Mouse (Mus musculus): ENCODE measurements around the gene Tbc1d13. TPM values are rescaled to one million over a fixed set of nuclear protein-coding genes. Genes with fewer than 3 reads are reported as not detected.

Gene Tbc1d13
- 11.1 and 13.7 TPM in 2 replicates for polyA plus RNA-seq (2015; fragmentation: Nextera tagmentation; extraction: Ambion mirVana)

DNA sequence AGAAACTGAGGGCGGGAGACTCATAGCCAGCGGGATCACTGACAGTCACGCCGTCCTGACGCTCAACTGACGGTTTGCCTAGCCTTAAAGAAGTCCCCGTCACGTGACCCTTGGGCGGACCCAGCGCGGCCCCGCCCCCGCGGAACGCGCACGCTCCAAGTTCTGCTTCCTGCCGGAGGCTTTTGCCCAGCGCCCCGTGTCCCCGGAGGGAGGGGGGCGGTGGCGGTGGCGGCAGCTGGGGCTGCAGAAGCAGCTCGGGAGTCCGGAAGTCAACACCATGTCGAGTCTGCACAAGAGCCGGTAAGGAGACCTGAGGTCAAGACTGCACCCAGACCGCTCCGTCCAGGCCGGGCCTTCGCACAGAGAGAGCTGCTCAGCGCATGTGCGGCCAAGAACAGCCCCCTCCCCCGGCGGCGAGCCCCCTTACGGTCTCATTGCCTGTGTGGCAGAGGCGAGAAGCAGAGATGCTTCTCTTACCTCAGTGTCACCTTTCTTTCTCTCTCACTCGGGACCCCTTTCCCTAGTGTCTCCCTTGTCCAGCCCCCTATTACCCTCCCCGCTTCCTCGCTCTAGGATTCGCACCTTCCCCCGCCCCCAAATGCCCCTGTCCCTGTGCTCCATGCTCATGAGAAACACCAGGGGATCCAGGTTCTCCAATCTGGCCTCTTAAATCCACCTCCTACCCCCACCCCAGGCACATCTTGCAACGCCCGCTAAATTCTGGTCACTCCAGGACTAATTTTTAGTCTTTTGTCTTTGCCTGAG lies at the start of gene Tbc1d13:
Gene Tbc1d13 (plus strand): TSS at position 134 of the 765 bp plus-strand sequence.
- ATAC-seq (ENCODE audit: insufficient number of reproducible peaks, insufficient read depth, low FRiP score, low TSS enrichment, low read depth) = peak; percentile 90

DNA sequence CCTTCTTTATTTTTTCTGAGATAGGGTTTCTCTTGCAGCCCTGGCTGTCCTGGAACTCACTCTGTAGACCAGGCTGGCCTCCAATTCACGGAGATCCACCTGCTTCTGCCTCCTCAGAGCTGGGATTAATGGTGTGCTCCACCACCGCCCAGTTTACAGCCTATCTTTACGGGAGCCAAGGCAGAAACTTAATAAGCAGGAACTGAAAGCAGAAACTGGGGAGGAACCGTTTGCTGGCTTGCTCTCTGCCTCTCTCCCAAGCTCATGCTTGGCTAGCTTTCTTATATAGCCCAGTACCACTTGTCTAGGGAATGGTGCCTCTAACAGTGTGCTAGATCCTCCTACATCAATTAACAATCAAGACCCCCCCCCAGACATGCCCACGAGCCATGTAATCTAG lies 49.4 kb upstream of the Tbc1d13 start:
- H3K4me1 ChIP-seq = peaks cover 6% of the 10 kb centered on the region
- no peak overlapping the region for H3K9ac ChIP-seq
- ATAC-seq (ENCODE audit: insufficient number of reproducible peaks, insufficient read depth, low FRiP score, low TSS enrichment, low read depth) = no peak
- H3K9me3 ChIP-seq = no peaks in the 10 kb centered on the region
- H3K27ac ChIP-seq = no peak overlapping the region
- H3K4me3 ChIP-seq = peak overlapping the region; percentile 28
- WGBS = 56% methylated on average over 5 of the region's 5 CpGs
- peak overlapping the region; percentile 56 for H3K4me2 ChIP-seq
- peaks cover 7% of the 10 kb centered on the region for H3K36me3 ChIP-seq
- H3K27me3 ChIP-seq = no peaks in the 10 kb centered on the region

More for the DNA sequence above, at the start of gene Tbc1d13:
- peak within 1 kb of the TSS; percentile 94 for H3K4me2 ChIP-seq
- peaks cover 22% of the 10 kb centered on the region for H3K4me1 ChIP-seq
- under 1% methylated on average over 46 of the region's 46 CpGs for WGBS
- H3K27ac ChIP-seq = peak within 1 kb of the TSS; percentile 74
- H3K4me3 ChIP-seq = peak within 1 kb of the TSS; percentile 93
- no peaks in the 10 kb centered on the region for H3K27me3 ChIP-seq
- H3K36me3 ChIP-seq = peaks cover 33% of the 10 kb centered on the region
- no peaks in the 10 kb centered on the region for H3K9me3 ChIP-seq
- peak within 1 kb of the TSS; percentile 86 for H3K9ac ChIP-seq

DNA sequence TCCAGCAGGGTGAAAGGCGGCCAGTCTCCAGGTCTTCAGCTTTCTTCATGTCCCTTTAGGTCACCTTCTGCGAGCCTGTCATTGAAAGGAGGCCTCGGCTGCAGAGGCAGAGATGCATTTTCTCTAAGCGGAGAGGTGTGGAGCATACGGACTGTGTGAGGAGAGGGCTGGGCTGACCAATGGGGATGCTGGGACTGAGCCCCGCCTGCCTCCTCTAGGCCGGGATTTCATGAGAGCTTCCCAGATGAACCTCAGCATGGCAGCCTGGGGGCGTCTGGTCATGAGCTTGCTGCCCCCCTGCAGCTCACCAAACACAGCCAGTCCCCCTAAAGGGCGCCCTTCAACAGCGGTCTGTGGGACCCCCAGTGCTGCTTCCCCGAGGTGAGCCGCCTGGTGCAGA lies 48.9 kb upstream of the Tbc1d13 start:
- H3K27me3 ChIP-seq = no peaks in the 10 kb centered on the region
- peak; percentile 48; the same call in 1 of the 2 replicates for ATAC-seq (ENCODE audit: insufficient number of reproducible peaks, insufficient read depth, low FRiP score, low TSS enrichment, low read depth)
- peak overlapping the region; percentile 56 for H3K4me2 ChIP-seq
- H3K4me1 ChIP-seq = peaks cover 6% of the 10 kb centered on the region
- H3K36me3 ChIP-seq = peaks cover 8% of the 10 kb centered on the region
- H3K27ac ChIP-seq = no peak overlapping the region
- 8% methylated on average over 12 of the region's 12 CpGs for WGBS
- H3K4me3 ChIP-seq = peak overlapping the region; percentile 28
- peak overlapping the region; percentile 61 for H3K9ac ChIP-seq
- H3K9me3 ChIP-seq = no peaks in the 10 kb centered on the region

DNA sequence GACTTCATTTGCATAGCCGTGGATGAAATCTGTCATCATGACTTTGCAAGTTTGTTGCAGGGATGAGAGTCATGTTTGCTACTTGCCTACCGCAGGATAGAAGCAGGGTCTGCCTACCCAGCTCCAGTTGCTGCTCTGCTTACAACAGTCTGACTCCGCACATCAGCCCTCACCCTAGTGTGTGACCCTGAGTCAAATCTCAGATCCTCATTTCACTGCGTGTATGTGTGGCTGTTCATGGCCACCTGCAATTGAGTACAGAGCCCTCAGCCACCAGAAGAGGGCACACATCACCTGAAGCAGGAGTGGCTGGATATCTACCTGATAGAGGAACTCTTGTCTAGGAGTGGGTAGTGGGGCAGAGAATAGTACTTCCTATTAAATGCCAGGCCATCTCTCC lies 46.2 kb upstream of the Tbc1d13 start:
- no peaks in the 10 kb centered on the region for H3K9me3 ChIP-seq

DNA sequence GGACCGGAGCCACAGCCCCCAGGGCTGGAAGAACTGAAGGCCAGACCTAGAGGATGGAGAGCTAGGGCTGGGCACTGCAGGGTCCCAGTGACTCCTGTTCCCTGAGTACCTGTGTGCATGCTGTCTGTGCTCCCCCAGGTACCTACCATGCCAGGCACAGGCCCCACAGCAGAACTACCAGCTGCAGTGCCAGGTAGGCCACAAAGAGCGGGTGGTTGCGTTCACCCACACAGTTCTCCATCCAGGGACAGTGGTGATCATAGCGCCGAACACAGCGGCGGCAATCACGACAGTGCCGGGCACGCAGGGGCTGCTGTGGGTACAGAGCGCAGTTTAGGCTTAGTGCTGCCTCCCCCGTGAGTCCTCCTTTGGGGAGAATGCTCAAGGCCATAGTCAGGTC lies 42.0 kb upstream of the Tbc1d13 start:
- Histone ChIP-seq H3K27me3 (no peaks in the 10 kb centered on the region), H3K9ac (no peak overlapping the region), H3K9me3 (no peaks in the 10 kb centered on the region), H3K36me3 (peaks cover 36% of the 10 kb centered on the region), H3K4me2 (no peak overlapping the region), H3K27ac (no peak overlapping the region), H3K4me1 (peaks cover 20% of the 10 kb centered on the region), H3K4me3 (no peak overlapping the region)
- ATAC-seq (ENCODE audit: insufficient number of reproducible peaks, insufficient read depth, low FRiP score, low TSS enrichment, low read depth) = no peak
- WGBS = 95% methylated on average over 12 of the region's 12 CpGs

More for the DNA sequence above, 46.2 kb upstream of the Tbc1d13 start:
- Histone ChIP-seq H3K4me3 (no peak overlapping the region), H3K27ac (no peak overlapping the region), H3K9ac (no peak overlapping the region), H3K4me1 (peaks cover 8% of the 10 kb centered on the region), H3K4me2 (no peak overlapping the region), H3K36me3 (peaks cover 29% of the 10 kb centered on the region), H3K27me3 (no peaks in the 10 kb centered on the region)
- WGBS = 87% methylated on average over 4 of the region's 4 CpGs
- ATAC-seq (ENCODE audit: insufficient number of reproducible peaks, insufficient read depth, low FRiP score, low TSS enrichment, low read depth) = no peak

DNA sequence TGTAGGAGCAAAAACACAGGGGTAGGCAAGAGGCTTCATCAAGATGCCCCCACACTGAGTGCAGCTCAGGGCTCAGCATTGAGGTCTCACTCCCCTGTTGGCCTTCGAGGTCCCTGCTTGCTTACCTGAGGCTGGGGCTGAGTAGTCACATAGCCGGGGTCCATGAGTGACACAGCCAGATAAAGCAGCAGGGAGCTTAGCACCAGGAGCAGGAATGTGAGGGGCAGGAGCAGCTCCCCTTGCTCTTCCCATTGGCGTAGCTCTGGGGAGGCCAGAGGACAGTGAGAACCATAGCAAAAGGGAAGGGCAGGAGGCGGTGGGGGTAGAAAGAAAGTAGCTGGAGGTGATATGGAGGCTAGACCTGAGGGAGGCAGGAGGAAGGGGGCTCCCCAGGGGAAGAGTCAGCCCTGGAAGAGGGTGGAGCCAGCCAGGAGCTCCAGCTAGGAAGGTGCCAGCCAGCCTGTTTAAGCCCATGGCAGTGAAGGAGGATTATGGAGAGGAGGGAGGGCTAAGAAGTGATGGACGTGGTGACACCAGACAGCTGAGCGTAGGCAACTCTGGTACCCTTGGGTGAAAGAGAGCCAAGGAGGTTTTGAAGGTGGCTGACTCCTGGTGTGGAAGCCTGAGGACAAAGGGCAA lies 41.1 kb upstream of the Tbc1d13 start:
- Histone ChIP-seq H3K27ac (no peak overlapping the region; the same call in 1 of the 2 replicates), H3K4me1 (peaks cover 20% of the 10 kb centered on the region), H3K4me2 (peak overlapping the region; percentile 79), H3K36me3 (peaks cover 41% of the 10 kb centered on the region), H3K27me3 (no peaks in the 10 kb centered on the region), H3K9me3 (no peaks in the 10 kb centered on the region), H3K4me3 (peak overlapping the region; percentile 66), H3K9ac (peak overlapping the region; percentile 76)
- WGBS = 53% methylated on average over 6 of the region's 6 CpGs
- no peak for ATAC-seq (ENCODE audit: insufficient number of reproducible peaks, insufficient read depth, low FRiP score, low TSS enrichment, low read depth)

DNA sequence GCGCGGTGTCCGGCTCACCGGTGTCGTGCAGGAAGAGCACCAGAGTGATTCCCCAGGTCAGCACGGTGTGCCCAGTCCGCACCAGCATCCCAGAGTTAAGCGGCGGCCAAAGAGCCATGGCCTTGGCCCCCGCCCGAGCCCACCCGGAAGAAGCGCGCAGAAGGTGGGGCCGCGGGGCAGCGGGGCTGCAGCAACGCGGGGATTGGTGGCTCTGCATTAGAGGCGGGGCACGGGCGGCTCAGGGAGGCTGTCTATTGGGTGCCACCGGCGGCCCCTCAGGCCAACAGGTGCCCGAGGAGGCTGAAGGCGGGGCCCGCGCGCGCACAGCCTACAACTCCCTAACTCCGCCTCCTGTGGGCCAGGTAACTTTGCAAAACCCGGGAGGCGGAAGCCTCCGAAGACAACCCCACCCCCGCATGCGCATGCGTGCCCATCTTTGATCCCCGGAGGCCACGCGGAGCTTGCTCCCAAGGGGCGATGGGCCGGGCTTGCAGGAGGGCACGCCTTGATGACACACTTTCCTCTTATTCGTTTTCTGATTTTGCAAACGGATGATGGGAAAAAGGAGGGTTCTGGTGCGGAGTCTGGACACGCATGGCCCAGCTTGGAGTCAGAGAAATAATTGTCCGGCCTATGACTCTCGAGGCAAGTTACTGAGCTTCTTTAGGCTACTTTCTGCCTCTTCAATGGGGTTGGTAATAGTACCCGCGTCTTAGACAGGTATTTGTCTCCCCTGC lies 39.9 kb upstream of the Tbc1d13 start, which contains the start of gene Zdhhc12:
Gene Zdhhc12 (minus strand): TSS at position 178 of the 737 bp plus-strand sequence.
- H3K4me1 ChIP-seq = peaks cover 20% of the 10 kb centered on the region
- no peaks in the 10 kb centered on the region for H3K9me3 ChIP-seq
- H3K4me3 ChIP-seq = peak within 1 kb of the TSS; percentile 66
- peak within 1 kb of the TSS; percentile 76 for H3K9ac ChIP-seq
- peak; percentile 92 for ATAC-seq (ENCODE audit: insufficient number of reproducible peaks, insufficient read depth, low FRiP score, low TSS enrichment, low read depth)
- peak within 1 kb of the TSS; percentile 71 for H3K27ac ChIP-seq
- WGBS = under 1% methylated on average over 51 of the region's 51 CpGs
- peaks cover 49% of the 10 kb centered on the region for H3K36me3 ChIP-seq
- peak within 1 kb of the TSS; percentile 79 for H3K4me2 ChIP-seq
- no peaks in the 10 kb centered on the region for H3K27me3 ChIP-seq

DNA sequence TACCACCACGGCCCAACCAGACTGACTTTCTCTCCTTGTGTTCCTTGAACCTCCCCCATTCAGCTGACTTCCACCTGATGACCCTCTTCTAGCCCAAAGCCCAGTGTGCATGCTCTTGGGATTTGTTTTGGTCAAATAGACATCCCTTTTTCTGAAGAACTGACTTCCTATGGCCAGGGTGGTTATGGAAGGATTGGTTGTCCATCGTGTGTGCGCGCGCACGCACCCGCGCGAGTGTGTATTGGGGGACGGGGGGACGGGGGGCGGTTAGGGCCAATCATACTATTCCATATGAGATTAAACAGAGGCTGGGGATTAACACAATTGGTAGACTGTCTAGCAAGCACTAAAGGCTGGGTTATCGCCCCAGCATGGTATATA lies 39.3 kb upstream of the Tbc1d13 start:
- no peaks in the 10 kb centered on the region for H3K27me3 ChIP-seq
- peaks cover 20% of the 10 kb centered on the region for H3K4me1 ChIP-seq
- no peak for ATAC-seq (ENCODE audit: insufficient number of reproducible peaks, insufficient read depth, low FRiP score, low TSS enrichment, low read depth)
- H3K36me3 ChIP-seq = peaks cover 55% of the 10 kb centered on the region
- peak overlapping the region; percentile 76 for H3K9ac ChIP-seq
- H3K4me2 ChIP-seq = peak overlapping the region; percentile 79
- 4% methylated on average over 13 of the region's 13 CpGs for WGBS
- H3K9me3 ChIP-seq = no peaks in the 10 kb centered on the region
- peak overlapping the region; percentile 71; the same call in 1 of the 2 replicates for H3K27ac ChIP-seq
- H3K4me3 ChIP-seq = peak overlapping the region; percentile 66

DNA sequence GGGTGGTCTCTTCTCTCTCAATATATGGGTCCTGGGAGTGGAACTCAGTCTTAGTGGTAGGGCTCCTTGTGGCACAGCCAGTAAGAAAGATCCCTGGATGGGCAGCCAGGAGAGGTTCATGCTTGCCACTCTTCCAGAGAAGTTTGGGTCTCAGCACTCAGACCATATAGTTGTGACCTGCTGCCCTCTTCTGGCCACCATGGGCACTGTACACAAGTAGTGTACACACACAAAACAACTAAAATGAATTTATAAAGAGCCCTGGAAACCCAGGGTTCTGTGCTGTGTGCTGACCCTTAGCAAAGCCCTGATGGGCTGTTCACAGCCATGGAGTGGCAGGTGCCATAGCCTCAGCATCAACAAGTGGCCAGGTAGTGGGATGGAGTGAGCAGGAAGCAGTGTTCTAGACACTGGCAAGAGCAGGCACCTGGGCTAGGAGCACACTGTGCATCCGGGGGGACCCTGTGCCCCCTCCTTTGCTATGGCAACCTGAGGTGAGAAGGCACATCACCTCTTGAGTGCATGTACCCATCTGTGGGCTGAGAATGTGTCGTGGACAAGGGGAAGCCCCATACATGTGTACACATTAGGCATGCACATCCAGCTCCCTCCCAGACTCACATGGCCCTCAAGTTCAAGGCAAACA lies 37.5 kb upstream of the Tbc1d13 start:
- no peak for ATAC-seq (ENCODE audit: insufficient number of reproducible peaks, insufficient read depth, low FRiP score, low TSS enrichment, low read depth)
- no peak overlapping the region; the same call in 1 of the 2 replicates for H3K9ac ChIP-seq

DNA sequence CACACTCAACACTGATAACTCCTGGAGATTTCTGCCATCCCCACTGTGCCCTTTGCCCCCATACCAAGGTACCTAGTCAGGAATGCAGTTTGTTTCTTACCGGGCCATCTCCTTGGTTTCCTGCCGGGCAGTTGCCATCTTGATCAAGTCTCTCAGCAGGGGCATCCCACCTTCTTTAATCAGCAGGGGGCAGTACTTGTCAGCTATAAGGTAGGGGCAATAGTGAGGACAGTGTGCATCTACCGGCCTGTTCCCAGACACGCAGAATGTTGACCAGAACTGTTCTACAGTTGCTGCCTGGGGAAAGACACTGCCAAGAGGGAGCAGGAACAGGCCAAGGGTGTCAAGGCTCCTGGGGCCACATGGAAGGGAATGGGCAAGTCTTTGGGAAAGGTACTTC lies 33.3 kb upstream of the Tbc1d13 start:
- Histone ChIP-seq H3K27ac (no peak overlapping the region), H3K27me3 (no peaks in the 10 kb centered on the region), H3K9me3 (no peaks in the 10 kb centered on the region), H3K4me1 (peaks cover 1% of the 10 kb centered on the region; the same call in 1 of the 2 replicates), H3K36me3 (peaks cover 90% of the 10 kb centered on the region), H3K4me3 (no peak overlapping the region), H3K9ac (no peak overlapping the region), H3K4me2 (no peak overlapping the region)
- ATAC-seq (ENCODE audit: insufficient number of reproducible peaks, insufficient read depth, low FRiP score, low TSS enrichment, low read depth) = no peak
- 71% methylated on average over 4 of the region's 4 CpGs for WGBS

More for the DNA sequence above, 37.5 kb upstream of the Tbc1d13 start:
- WGBS = 88% methylated on average over 2 of the region's 2 CpGs
- H3K4me1 ChIP-seq = peaks cover 20% of the 10 kb centered on the region
- no peaks in the 10 kb centered on the region for H3K27me3 ChIP-seq
- no peak overlapping the region for H3K4me3 ChIP-seq
- H3K36me3 ChIP-seq = peaks cover 59% of the 10 kb centered on the region
- H3K9me3 ChIP-seq = no peaks in the 10 kb centered on the region
- H3K4me2 ChIP-seq = no peak overlapping the region
- H3K27ac ChIP-seq = no peak overlapping the region

DNA sequence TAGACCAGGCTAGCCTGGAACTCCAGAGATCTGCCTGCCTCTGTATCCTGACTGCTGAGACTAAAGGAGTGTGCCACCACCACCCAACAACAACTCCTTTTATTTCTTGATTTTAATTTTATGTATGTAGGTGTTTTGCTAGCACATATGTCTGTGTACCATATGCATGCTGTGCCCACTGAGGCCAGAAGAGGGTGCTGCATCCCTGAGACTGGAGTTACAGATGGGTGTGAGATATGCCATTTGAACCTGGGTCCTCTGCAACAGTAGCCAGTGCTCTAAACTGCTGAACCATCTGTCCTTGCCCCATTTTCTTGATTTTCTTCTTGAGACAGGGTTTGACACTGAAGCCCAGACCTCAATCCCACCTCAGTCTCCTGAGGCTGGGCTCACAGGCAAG lies 27.2 kb upstream of the Tbc1d13 start:
- Histone ChIP-seq H3K9me3 (no peaks in the 10 kb centered on the region), H3K27ac (no peak overlapping the region), H3K27me3 (no peaks in the 10 kb centered on the region), H3K4me3 (no peak overlapping the region), H3K4me2 (no peak overlapping the region), H3K4me1 (no peaks in the 10 kb centered on the region), H3K36me3 (peaks cover 98% of the 10 kb centered on the region), H3K9ac (no peak overlapping the region)
- ATAC-seq (ENCODE audit: insufficient number of reproducible peaks, insufficient read depth, low FRiP score, low TSS enrichment, low read depth) = no peak

Data from embryonic facial prominence, embryonic 13.5 days (tissue).